Mouse (Mus musculus) heart, adult 8-10 months (tissue): Measurements from ENCODE around the gene Pdlim5. TPM values are rescaled to one million over a fixed set of nuclear protein-coding genes. Genes with fewer than 3 reads are reported as not detected.

Experiments used
- DNase-seq: peaks from one replicate; pipeline ENCODE4 v3.0.0; 2022; ENCODE audit warnings: low spot score
- total RNA-seq, 4 experiments: library from RNA; stranded (reverse); gene quantifications; 2 replicates each; pipeline ENCODE4 v1.2.4; 2022

The Pdlim5 gene
- total RNA-seq, 4 experiments from 2014 or later: 698 to 745 (median 734) TPM

- DNase-seq: peak; percentile 92
These were observed 544 bp downstream of the Pdlim5 start for GRCm38 (mm10) chr3:142394796-142395508.

- DNase-seq: peak; percentile 46
These were observed 1.5 kb downstream of the Pdlim5 start for GRCm38 (mm10) chr3:142394000-142394411.

DNA sequence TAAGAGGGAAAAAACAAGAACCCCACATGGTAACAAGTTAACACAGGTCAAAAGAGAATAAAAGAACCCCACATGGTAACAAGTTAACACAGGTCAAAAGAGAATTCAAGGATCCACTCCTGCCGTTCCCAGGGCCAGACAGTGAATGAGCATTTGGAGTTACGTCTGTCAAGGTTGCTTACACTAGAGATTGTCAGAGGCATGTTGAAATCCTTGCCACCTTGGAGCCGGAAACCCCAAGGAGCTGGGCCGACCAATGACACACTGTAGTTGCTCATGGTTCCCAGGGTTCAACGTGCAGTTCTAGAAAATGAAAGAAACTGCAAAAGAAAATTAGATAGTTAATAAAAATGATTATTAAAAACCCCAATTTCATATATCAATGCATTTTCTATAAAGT, 4.0 kb downstream of the Pdlim5 start:
- DNase-seq: no peak

- DNase-seq: peak; percentile 67
These were observed 5.2 kb downstream of the Pdlim5 start for GRCm38 (mm10) chr3:142390288-142390687.

GRCm38 (mm10) chr3:142388189-142388588, 7.3 kb downstream of the Pdlim5 start:
- DNase-seq: no peak

DNA sequence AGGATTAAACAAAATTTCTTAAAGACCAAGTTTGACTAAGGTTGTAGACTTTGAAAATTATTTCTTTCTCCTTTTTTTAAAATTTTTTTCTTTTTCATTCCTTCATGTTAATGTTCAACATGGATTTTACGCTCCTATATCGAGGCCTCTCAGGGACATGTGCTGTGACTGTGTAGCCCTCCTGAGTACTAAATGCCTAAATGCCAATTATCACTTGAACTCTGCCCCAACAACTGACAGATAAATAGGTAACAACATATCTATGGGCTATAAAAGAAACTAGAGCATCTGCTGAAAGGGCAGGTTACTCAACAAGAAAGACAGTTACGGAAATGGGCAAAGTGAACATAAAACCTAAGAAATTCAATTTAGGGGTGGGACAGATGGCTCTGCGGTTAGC, 9.0 kb downstream of the Pdlim5 start:
- DNase-seq: no peak

GRCm38 (mm10) chr3:142385690-142386089, 9.8 kb downstream of the Pdlim5 start:
- DNase-seq: no peak

GRCm38 (mm10) chr3:142376638-142377037, 18.9 kb downstream of the Pdlim5 start:
- DNase-seq: no peak

DNA sequence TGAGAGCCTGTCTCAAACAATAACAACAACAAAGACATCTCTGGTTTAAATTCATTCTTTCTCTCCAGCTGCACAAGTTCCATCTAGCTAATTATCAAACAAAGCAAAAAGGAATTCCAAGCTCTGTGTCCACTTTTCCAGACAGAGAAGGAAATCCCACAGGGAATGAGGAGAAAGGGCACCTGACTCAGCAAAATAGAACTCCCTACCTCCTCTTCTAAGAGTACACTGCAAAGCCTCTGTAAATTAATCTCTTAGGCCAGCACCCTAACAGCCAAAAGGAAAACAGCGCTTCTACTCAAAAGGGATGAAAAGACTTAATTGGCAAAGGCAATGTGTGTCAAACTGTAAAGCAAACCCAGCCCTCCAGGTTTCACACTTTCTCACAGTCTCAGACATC, 20.4 kb downstream of the Pdlim5 start:
- no peak for DNase-seq

GRCm38 (mm10) chr3:142372465-142373147, 22.9 kb downstream of the Pdlim5 start:
- DNase-seq: no peak

- DNase-seq: no peak
These were observed 27.1 kb downstream of the Pdlim5 start for GRCm38 (mm10) chr3:142368411-142368810.

DNA sequence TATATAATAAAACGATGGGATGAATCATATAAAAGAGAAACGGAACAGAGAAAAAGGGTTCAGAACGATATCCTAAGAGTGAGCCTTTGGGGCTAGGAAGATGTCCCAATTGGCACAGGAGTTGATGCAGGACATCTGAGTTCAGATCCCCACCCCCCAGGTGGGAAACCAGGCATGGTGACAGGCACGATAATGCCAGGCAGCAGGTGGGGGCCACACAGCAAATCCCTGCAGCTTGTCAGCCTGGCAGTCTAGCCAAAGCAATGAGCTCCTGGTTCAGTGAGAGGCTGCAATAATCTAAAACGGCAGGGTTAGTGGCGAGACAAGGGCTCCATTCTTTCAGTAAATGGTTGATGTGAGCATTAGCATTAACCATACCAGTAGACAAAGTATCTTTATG, 33.4 kb downstream of the Pdlim5 start:
- DNase-seq: no peak

DNA sequence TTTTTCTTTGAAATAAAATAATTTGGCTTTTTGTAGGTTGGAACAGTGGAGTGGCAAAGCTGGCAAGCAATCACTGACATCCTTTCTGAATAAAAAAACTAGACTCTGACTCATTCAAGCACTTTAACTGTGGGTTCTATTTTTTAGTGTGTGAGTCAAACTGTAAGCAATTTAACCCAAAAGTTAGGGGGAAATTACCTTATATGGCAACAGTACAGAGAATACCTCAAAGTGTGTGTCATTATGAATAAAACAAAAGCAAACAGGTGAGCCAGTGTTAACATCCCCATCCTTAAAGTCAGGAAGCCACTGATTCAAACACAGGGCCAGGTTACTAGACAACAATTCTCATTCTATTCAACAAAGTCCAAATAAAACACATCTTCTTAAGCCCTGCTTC, 36.5 kb downstream of the Pdlim5 start:
- no peak for DNase-seq

GRCm38 (mm10) chr3:142356661-142357060, 38.8 kb downstream of the Pdlim5 start:
- no peak for DNase-seq

DNA sequence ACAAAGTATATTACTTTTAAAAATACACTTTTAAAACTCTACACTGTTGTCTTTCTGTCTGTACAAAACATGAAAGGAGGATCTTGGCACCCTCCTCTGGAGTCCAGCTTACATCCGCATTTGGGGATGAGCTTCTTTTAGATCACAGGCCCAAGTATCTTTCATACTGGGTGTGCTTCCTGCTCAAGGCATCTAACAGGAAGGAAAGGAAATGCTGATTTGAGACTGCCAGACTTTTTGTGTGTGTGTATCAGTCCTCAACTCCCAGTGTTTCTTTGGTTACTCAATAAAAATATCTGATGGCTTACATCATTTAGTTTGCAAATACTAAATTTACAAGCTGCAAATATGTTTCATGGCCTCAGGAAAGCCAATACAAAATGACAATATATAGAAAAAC, 42.3 kb downstream of the Pdlim5 start:
- peak; percentile 63 for DNase-seq

GRCm38 (mm10) chr3:142350513-142350912, 45.0 kb downstream of the Pdlim5 start:
- no peak for DNase-seq

DNA sequence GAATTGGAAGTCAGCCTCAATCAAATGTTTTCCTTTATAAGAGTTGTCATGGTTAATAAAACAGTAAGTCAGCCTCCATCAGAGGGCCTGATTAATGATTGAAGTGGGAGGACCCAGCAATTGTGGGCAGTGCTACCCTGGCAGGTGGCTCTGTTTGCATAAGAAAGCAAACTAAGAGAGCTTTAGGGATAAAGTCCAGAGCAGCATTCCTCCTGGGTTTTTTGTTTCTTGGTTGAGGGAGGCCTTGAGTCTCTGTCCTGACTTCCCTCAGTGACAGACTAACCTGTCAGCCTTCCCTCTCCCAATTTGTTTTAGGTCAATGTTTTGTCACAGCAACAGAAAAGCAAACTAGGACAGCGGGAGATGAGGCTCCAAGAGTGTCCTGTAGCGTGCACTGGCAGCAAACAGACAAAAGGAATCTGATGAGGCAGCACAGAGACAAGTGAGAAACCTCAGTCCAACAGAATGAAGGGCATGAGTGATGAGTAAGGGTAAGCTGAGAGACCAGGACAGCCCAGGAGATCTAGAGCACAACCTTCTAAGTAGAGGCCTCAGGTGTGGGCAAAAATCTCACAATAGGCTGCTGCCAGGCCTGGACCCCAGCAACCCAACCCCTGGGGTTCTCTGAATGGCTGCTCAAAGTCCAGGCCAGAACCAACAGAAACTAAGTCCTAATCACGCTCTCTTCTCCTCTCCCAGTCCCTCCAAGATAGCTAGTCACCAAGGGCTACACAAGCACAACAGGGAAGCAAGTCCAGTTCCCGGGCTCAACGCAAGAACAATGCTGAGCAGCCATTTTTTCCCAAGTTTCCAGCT, 46.5 kb downstream of the Pdlim5 start:
- DNase-seq: no peak

- DNase-seq: no peak
These were observed 49.2 kb downstream of the Pdlim5 start for GRCm38 (mm10) chr3:142346261-142346660.

DNA sequence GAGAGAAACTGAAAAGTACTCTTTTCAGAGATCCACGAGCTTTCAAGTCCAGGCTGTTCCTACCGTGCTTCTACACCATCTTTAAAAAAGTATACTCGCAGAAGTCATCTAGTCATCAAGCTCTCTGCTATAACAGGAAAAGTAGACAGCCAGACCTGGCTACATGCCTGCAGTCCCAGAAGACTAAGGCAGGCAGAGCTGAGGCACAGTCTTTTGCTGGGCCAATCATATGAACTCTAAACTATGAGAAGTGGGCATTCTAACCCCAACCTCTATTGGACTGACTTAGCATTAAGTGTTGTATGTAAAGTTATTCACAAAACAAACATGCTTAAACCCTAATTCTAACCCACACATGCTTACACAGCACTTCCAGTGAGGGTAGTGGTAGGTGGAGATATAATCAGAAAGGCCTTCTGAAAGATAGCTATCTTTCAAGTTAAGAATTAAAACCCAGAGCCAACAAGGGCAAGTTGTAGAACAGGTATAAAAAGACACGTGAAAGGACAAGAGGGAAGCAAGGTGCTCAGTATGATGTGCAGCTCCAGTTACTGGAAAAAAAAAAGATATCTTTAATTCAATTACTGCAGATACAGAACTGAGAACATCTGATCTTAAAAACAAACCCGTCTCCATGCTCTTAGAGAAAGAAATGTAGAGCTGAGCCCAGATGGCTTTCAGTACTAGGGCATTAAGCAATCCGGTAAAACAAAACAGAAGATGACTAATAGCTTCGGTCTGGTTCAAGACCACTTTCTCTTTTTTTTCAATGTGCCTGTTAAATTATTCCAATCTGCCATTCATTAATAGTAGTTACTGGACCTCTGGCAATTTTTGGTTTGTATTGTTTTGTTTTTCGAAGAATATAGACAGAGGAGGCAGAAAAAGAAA, 50.0 kb downstream of the Pdlim5 start:
- no peak for DNase-seq

DNA sequence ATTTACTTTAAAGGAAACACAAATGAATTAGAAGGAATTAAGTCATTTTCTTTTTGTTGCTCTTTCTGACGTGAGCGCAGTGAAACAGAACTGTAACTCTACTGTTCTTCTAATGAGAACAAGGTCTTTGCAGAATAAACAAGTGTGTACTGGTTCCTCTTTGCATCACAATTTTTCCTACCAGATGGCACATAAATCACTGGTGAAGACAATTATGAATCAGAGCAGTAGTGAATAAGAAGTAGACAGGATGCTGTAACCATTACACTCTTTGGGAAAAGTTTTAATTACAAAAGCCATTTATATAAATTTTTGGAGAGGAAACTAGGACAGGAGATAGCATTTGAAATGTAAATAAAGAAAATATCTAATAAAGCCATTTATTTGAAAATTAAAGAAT, 51.7 kb downstream of the Pdlim5 start:
- DNase-seq: no peak

GRCm38 (mm10) chr3:142340701-142341100, 54.8 kb downstream of the Pdlim5 start:
- DNase-seq: no peak
